Mouse (Mus musculus) urinary bladder, postnatal 4 days (tissue): ENCODE results near the gene Cd81.

Source experiments
- DNase-seq, 2 experiments: peaks; one replicate each; pipeline ENCODE4 v3.0.0; 2021 to 2022; ENCODE audit warnings: low spot score in 2 of 2

The Cd81 gene

DNA sequence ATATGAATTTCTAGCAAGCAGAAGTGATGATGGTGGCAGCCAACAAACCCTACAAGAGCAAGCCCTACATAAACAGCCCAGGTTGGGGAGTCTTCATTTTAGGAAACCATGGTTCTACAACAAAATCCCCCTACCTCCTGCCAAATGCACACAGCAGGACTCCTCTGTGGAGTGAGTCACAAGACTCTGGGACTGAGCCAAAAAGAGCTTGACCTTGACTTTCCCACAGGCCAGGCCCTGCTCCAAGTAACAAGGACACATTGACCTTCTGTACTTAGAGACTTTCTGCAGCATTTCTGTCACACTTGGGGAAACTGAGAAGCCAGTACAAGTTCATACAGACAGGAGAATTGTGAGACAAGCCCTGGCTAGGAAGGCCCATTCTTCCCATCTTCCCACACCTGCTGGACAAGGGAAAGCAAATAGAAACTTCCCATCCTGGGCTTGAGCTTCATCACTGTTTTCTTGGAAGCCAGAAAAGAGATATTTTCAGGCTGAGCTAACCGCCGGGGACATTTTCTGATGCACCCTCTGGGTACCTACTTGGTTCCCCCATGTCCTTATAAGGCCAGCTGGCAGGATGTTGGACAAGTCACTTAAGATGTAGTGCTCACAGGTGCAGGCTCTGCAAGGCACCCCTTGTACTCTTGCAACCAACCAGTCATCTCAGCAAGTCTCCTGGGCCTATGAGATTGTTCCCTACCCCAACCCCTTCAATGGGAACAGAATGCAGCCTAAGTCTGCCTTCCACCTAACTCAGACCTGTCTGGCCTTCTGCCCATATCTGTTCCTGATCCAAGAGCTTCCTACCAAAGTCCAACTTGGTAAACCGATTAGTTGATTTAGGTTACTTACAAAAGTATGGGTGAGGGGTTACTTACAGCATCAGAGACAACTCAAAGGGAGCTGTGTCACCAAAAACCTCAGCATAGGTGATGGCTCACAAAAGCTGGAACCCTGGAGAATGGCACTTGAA lies 2.4 kb upstream of the Cd81 start:
- DNase-seq = no peak

DNA sequence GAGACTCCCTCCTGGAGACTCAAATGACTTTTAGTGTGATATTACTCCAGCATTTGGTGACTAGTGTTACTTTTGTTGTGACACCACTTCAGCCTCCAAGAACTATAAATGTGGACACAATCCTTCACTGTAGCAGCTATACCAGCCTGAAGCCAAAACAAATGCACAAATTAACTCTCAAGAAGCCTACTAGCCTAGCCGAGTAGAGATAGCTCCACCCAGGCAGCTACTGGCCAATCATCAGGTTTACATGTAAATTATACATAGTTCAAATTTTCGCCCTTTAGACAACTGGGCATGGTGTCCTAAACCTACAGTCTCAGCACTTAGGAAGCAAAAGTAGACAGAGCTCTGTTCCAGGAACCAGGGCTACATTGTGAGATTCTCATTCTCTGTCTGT lies 1.2 kb upstream of the Cd81 start:
- DNase-seq = no peak

DNA sequence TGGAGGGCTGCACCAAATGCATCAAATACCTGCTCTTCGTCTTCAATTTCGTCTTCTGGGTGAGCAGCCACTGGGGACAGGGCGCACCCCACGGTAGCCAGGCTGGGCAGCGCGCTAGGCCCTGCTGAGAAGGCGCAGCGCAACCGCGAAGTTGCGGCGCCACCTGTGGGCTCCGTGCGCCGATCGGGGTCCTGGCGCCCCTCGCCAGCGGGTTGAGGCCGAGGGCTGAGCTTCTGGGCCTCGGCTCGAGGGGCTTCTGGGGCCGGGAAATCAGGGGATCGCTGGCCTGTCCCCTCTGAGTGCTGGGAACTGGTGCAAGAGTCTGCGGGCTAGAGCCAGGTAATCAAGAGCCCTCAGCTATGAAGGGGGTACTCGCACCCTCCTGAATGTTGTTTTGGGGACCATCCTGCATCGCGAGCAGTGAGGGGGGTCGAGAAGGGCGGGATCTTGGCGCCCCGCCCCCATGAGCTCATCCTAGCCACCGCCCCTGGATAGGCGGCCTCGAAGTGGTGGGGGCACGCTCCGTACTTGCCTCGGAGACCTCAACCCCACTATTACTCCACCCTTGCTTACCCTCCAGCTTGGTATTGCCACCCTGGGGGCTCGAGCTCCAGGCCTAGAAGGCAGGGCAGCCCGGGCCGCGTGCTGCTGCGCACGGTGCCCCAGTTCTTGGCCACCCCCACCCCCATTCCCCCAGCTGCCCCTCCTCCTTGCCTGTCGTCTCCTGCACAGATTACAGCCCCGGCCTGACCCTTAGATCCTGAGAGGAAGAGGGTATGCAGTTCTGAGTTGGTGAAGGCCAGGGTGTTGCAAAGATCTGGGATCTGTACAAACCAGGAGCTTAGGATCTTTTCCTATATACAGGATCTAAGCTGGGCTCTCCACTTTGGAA lies 715 bp downstream of the Cd81 start:
- DNase-seq = peak; percentile 70 to 79

DNA sequence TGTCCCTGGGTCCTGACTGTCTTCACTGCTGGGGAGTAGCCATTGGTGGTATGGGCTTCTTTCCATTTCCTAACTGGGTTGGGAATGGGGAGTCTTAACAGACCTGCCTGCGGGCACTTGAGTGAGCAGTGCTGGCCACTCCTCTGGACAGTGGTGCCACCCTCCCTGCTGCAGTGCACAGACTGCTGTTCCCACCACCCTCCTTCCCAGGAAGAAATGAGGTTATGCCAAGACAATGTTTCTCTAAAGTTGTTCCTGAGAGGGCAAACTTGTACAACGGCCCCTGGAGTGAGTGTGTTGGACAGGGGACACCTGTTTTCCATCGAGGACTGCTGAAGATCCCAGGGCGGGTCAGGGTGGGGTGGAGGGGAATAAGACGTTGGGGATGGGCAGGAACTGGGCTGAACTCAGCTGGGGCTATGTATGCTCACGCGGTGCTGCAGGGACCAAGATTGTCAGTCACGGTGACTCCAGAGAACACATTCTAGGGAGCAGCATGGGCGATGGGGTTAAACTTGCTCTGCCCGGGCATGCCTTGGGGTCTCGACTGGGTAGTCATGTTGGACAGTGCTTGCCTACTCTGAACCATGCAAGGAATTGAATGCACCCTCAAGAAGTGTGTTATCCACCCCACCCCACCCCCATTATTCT lies 1.5 kb downstream of the Cd81 start:
- no peak for DNase-seq

DNA sequence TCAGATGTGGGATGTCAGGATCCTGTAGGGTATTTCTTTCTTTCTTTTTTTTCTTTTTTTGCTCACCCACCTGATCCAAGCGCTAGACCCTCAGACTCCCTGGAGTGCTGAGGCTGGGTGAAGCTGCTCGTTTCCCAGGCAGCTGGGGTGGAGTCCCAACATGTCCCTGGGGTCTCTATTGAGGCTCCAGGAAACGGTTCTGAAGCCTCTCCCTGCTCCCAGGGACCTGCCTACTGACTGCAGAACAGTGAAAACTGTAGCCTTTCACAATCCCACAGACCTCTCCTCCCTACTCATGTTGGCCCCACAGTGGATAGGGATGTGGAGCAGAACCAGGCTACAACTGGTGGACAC lies 2.0 kb downstream of the Cd81 start:
- DNase-seq = no peak

DNA sequence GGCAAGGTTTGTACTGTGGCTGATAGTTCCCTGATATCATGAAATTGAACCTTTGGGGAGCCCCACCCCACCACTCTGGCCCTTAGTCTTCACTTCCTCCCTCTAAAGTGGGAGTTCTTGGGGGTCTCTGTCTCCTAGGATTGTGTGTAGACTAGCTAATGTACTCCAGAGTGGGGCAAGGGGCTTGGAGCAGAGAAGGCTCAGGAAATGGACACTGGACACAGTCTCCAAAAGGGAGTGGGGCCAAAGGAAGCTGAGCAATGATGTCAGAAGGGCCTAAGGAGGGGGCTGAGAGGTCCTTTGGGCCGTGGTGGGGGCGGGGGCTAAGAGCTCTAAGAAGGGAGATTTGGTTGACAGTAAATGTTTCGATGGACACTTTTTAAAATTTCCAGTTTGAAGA lies 2.5 kb downstream of the Cd81 start:
- DNase-seq = no peak

DNA sequence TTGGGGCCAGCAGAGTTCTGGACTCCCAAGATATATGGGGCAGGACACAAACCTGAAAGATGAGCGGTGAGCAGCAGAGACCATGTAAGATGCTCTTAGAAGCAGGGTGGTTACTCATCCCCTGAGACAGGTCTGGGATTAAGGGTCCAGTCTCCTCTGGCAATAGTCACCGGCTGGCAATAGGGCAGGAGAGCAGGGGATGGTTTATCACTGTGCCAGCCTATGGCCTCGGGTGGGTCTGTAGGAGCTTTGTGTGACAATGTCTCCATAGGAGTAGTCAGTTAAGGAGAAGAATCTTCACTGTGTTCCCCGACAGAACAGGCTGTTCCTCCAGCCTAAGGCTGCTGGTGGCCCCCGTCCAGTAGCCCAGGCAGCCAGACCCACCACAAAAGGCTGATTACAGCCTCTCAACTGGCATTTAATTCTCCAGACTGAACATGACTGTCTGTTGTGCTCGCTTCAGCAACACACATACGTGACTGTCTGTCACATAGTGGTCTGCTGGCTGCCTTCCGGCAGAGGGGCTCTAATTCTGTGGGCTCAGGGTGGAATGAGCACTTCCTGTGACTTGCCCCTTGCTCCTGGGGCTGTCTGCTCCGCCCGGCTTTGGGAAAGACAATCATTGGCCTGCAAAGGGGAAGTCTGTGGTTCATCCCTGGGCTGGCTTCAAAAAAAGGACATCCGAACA lies 3.1 kb downstream of the Cd81 start:
- DNase-seq = peak in 1 of 2 experiments; percentile 15

DNA sequence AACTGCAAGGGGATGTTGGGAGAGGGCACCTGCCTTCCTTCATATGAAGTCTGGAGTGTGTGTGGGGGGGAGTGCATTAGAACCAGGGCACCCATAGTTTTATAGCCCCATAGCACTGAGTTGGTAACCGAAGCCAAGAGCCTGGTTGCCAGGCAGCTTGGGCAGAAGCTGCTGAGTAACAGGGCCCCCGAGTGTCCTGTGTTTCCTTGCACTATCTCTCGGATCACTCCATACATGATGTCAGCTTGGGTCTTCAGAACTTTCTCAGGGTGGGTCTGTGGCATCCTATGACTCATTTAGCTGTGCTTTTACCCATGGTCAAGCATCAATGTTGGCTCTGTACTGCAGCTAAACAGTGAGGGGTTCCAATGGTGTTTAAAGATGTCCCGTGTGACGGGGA lies 4.5 kb downstream of the Cd81 start:
- DNase-seq = no peak

DNA sequence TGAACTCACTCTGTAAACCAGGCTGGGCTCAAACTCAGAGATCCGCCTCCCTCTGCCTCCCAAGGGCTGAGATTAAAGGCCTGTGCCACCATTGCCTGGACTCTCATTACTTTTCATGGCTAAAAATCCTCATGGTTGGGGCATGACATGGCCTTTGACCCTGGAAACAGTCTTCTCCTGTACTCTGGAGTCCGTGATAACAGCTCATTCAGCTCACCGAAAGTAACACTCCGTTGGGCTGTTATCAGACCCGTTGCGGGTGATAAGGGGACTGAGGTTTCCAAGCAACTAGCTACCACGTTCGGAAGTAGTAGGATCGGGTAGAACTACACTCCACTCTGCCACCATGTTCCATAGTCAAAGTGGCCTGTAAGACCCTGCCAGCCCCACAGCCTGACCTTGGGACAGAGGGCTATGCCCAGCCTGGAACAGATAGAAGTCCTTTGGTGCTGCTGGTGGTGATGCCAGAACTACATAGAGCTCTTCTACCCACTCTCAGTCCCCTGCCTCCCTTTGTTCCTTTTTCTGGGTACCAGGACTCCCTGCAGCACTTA lies 5.2 kb downstream of the Cd81 start:
- DNase-seq = no peak

DNA sequence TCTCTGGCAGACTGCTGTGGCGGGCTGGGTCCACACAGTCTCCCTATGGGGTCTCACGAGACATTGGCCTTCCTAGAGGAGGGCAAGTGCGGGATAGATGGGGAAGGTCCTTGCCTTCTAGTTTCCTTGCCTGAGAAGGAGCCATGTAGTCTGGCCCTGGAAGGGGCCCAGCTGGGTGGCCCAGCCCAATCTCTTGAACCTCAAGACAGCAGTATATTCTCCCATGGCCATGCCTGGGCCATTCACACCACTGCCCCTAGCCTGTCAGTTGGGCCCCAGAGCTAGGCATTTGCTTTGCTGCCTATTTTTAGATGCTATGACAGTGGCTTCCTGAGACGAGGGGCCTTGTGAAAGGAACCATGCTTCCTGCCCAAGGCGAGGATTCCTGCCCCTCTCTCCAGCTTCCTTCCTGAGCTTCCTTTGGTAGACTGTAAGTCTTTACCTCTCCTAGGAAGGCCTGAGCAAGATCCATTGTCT lies 5.7 kb downstream of the Cd81 start:
- DNase-seq = no peak

DNA sequence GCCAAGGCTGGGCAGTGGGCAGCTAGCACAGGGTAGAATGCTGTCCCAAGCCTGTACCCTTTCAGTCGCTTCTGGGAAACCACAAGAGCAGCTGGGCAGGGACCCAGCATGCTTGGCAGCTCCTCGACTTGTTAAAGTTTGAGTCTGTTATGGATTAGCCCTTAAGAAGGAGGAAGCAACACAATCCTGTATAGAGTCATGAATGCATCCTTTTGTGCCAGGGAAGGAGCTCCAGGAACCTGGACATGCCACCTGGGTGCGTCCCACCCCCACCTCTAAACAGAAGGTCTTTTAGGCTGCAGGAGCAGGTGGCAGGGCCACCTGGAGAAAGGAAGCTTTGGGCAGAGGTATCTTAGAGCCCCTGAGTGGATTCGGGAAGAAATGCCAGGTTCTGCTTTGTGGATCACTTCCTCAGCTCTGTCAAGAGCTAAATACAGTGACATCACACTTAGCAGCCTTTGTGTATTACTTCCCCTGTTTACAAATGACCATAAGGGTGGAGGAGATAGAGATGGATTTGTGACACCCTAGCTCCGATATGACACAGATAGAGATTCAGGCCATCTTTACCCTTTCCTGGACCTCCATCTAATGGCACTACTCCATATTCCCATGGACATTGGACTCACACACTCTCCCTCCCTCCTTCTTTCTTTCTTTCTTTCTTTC lies 6.8 kb downstream of the Cd81 start:
- no peak for DNase-seq

DNA sequence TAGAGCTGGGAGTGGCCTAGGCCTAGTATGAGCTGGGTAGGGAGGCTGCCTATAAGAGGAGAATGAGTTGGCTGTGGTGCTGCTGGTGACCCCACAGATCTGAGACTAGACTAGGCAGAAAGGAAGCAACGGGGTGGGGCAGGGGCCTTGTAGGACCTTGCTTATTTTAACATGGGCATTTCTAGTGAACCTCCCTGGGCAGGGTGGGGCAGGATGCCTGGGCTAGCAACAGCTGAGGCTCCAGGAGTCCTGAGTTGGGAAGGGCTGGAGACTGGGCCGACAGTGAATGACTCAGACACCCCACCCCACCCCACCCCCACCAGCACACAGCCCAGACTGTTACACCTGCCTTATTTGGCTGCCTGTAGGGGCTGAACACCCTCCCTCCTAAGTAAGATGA lies 10.2 kb downstream of the Cd81 start:
- no peak for DNase-seq

DNA sequence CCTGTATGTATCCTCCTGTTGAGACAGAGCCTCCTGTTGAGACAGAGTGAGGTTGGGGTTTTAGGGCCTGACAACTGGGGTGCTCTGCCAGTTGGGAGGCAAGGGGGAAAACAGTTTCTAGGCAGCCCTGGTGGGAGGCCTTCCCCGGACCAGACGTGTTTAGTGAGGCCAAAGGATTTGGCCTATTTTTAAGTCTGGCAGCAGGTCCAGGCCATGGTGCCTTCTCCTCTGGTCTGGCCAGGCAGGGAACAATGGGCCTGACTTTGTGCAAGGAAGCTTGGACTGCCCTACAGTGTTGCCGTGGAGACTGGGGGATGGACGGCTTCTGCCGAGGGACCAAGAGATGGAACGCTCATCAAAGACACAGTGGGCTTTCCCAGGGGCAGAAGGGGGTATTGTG lies 11.7 kb downstream of the Cd81 start:
- DNase-seq = no peak

DNA sequence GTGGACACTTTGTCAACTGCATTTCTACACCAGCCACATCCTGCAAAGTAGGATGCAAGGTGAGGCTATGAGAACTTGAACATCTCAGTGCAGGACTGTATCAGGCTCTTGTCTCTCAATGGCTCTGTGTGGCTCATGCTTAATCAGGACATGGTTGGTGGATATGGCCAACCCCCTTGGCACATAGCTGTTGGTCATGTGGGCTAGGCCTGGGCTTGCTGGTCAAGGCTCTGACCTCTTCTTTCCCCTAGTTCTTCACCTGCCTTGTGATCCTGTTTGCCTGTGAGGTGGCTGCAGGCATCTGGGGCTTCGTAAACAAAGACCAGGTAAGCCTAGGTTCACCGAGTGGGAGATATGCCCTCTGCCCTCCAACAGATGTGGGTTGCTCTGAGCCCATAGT lies 13.2 kb downstream of the Cd81 start:
- no peak for DNase-seq

DNA sequence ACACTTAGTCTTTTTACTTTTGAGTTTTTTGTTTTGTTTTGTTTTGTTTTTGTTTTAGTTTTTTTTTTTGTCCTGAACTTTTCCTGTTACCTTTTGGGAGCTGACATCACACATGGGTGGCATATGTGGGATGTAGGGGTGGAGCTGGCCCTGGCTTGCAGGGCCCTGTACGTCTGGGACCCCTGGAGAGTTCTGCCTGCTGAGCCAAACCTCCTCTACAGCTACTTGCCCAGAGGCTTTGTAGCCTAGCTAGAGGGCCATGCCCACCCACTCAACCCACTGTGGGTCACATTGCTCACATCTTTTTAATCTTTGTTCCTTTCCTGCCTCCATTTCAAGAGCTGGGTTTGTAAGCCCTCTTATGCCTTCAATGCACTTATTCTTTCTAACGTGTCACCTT lies 14.9 kb downstream of the Cd81 start:
- DNase-seq = no peak

DNA sequence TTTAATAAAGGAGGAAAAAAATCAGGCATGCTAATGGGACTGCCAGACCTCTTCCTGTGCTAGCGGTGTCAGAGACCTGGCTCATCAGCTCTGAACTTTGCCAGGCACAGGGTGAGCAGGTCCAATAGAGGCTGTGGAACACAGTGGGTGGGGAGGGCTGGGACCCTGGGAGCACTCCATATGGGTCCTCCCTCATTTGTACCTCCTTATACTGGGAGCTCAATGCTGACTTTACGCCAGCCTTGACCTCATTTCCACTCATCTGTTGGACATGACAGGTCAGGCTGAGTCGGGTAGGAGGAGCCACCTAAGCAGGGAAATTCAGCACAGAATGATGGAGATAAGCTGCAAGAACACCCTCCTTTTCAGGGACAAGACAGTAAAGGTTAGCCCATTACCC lies 15.4 kb downstream of the Cd81 start:
- no peak for DNase-seq

DNA sequence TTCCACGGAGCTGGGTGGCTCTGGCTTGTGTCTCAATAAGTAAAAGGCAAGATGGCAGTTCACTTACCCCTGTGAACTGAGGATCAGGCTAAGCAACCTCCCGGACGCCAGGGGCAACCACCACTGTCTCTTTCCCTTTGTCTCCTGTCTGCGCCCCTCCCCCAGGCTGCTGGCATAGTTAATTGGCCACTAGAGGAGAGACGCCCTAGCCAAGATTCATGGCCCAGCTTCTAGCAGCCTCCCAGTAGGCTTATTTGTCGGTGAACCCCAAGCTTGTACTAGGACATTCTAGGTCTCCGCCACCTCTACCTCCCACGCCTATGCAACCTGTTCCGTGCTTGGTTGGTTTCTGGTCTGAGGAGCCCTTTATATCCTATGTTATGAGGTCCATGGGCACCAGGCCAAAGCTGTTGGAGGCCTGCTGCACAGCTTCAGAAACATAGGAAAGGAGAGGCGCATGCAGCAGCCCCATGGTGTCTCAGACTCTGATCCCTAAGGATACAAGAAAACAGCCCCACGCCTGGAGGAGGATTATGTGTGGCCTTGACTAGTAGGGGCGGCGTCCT lies 15.9 kb downstream of the Cd81 start:
- DNase-seq = peak; percentile 45 to 65

DNA sequence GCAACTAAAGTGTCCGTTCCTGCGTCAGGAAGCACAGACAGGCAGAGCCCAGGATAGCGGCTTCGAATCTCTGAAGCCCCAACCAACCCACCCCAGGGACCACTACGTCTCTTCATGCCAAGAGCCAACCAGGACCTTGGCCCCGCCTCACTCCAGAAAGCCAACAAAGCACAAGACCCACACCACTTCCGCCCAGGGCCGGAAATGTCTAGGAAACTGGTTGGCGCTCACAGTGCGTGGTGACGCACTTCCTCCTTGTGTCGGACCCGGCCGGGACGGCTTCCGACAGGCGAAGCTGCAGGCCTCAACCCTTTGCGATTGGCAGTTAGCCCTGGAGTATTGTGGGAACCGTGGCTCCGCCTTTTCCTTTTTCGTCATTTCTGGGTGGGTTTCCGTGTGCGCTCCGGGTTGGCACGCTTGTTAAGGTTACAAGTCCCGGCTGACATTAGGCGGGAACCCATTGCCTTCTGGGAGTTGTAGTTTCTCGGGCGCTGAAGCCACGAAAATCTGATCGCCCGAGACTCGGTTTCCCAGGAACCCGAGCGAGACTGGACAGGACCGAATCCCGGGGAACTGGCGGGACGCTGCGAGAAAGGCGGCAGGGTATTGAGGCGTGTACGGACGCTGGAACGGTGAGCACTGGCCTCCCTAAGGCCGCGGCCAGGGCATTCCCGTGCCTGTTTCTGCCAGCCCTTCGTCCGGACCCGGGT lies 16.5 kb downstream of the Cd81 start, which contains the start of gene Tssc4:
Tssc4 (plus strand) TSS at position 368 of the 710 bp plus-strand sequence.
- peak; percentile 96 to 98 for DNase-seq

DNA sequence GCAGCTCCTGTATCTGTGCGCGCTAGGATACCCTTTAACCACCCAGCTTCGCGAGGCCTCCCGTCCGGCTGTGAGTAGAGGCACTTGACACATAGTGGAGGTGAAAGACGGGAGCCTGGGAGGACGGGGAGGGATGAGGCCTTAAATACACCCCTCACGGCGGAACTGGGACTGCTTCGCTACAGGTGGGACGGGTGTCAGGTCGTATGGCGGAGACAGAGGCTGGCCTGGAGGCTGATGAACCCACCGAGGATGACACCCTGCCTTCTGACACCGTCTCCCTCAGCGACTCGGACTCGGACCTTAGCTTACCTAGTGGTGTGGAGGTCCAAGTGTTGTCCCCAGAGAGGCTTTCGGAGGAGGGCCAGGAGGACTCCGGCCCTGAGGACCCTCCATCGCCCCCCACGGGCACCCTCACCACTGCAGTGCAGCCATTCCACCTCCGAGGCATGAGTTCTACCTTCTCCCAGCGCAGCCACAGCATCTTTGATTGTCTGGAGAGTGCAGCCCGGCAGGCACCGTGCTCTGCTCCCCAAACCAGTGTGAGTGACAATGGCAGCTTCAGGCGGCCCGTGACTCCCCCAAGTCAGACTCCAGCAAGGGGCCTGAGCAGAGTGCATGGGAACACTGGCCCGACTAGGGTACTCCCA lies 17.3 kb downstream of the Cd81 start:
- DNase-seq = no peak
